Mouse (Mus musculus) embryonic facial prominence, embryonic 12.5 days (tissue): ENCODE results near the gene Olfr1427. TPM values are rescaled to one million over a fixed set of nuclear protein-coding genes. Genes with fewer than 3 reads are reported as not detected.
"Not testable (repeated sequence)": the region's sequence is repeated elsewhere in the genome, so short reads cannot be mapped to it uniquely, and the experiment has no call there.

ENCODE experiments used
- ATAC-seq: fragments of 200-750 bp; cut with Nextera tagmentation; 2 replicates; pipeline ENCODE4 v1.8.0; 2017; ENCODE audit not compliant: insufficient number of reproducible peaks, insufficient read depth, low FRiP score, low TSS enrichment
- H3K27ac ChIP-seq: fragments of 300-500 bp; sonication (generic); 2 replicates; pipeline ENCODE4 v1.5.1; 2016; ENCODE audit warnings: mild to moderate bottlenecking
- H3K27me3 ChIP-seq: fragments of 300-500 bp; sonication (generic); 2 replicates; pipeline ENCODE4 v1.6.1; 2016; ENCODE audit warnings: mild to moderate bottlenecking, moderate library complexity
- H3K36me3 ChIP-seq: fragments of 300-500 bp; sonication (generic); 2 replicates; pipeline ENCODE4 v1.6.1; 2016; ENCODE audit warnings: mild to moderate bottlenecking
- H3K4me1 ChIP-seq: fragments of 300-500 bp; sonication (generic); 2 replicates; pipeline ENCODE4 v1.6.1; 2016
- H3K4me2 ChIP-seq: fragments of 300-500 bp; sonication (generic); replicated peaks from 2 replicates; pipeline ENCODE4 v1.6.1; 2016; ENCODE audit warnings: mild to moderate bottlenecking, moderate library complexity
- H3K4me3 ChIP-seq: fragments of 300-500 bp; sonication (generic); 2 replicates; pipeline ENCODE4 v1.5.1; 2016; ENCODE audit warnings: mild to moderate bottlenecking
- H3K9ac ChIP-seq: fragments of 300-500 bp; sonication (generic); 2 replicates; pipeline ENCODE4 v1.6.1; 2016; ENCODE audit warnings: mild to moderate bottlenecking, moderate library complexity
- H3K9me3 ChIP-seq: fragments of 300-500 bp; sonication (generic); 2 replicates; pipeline ENCODE4 v1.6.1; 2016; ENCODE audit warnings: mild to moderate bottlenecking, moderate library complexity
- WGBS: fragments of 180-500 bp; shearing (Covaris S2); methylation state at CpG from one replicate; pipeline ENCODE4 v1.1.7; 2016; 5-methylcytosine and 5-hydroxymethylcytosine counted together
- polyA plus RNA-seq: library from polyadenylated mRNA; unstranded; fragments of >200 nt; fragmentation: Nextera tagmentation; extraction: Ambion mirVana; gene quantifications from 2 replicates; pipeline ENCODE4 v1.2.1, GENCODE M21; 2016

Gene Olfr1427
- polyA plus RNA-seq, result not detected in 2 replicates

GRCm38 (mm10) chr19:12103234-12103633 is at the start of gene Olfr1427:
Gene Olfr1427 (minus strand): TSS chr19:12103334.
- WGBS, result 89% methylated on average over 2 of the region's 2 CpGs
- H3K27ac ChIP-seq, result no peak within 1 kb of the TSS
- no peak within 1 kb of the TSS for H3K4me2 ChIP-seq
- H3K9me3 ChIP-seq, result no peaks in the 10 kb centered on the region
- H3K9ac ChIP-seq, result no peak within 1 kb of the TSS
- no peaks in the 10 kb centered on the region for H3K4me1 ChIP-seq
- no peak for ATAC-seq
- no peaks in the 10 kb centered on the region for H3K36me3 ChIP-seq
- no peak within 1 kb of the TSS for H3K4me3 ChIP-seq
- no peaks in the 10 kb centered on the region for H3K27me3 ChIP-seq

GRCm38 (mm10) chr19:12145452-12145851 is 42.3 kb upstream of the Olfr1427 start:
- ATAC-seq, result no peak
- no peak overlapping the region for H3K4me3 ChIP-seq
- H3K27ac ChIP-seq, result no peak overlapping the region
- H3K4me2 ChIP-seq, result no peak overlapping the region
- H3K36me3 ChIP-seq, result no peaks in the 10 kb centered on the region
- no peaks in the 10 kb centered on the region for H3K4me1 ChIP-seq
- no peaks in the 10 kb centered on the region for H3K9me3 ChIP-seq
- 84% methylated on average over 3 of the region's 3 CpGs for WGBS
- no peak overlapping the region for H3K9ac ChIP-seq
- no peaks in the 10 kb centered on the region for H3K27me3 ChIP-seq

DNA sequence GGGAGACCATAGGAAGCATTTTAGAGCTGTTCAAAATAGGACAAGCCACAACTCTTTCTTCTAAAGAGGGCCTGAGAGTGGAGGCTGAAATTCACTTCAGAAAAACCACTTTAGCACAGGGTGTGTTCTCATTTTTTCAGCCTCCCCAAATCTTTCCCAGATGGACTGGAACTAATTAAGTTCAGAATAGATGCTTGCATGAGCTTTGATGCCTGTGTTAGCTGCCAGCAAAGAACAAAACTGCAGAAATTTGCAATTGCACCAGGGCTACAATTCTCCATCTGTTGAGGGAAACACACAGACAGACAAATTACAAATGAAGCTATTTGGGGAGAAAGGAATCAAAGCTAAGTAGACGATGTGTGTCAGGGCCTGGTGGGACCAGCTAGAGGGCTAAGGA is 40.2 kb upstream of the Olfr1427 start:
- WGBS, result 24% methylated on average over 1 of the region's 1 CpGs
- Histone ChIP-seq H3K9ac (no peak overlapping the region), H3K4me1 (no peaks in the 10 kb centered on the region), H3K27me3 (no peaks in the 10 kb centered on the region), H3K9me3 (no peaks in the 10 kb centered on the region), H3K36me3 (no peaks in the 10 kb centered on the region), H3K4me3 (no peak overlapping the region), H3K27ac (no peak overlapping the region), H3K4me2 (no peak overlapping the region)
- no peak for ATAC-seq

- Histone ChIP-seq H3K4me3 (no peak overlapping the region), H3K9me3 (no peaks in the 10 kb centered on the region), H3K36me3 (no peaks in the 10 kb centered on the region), H3K4me2 (no peak overlapping the region), H3K4me1 (no peaks in the 10 kb centered on the region), H3K27ac (no peak overlapping the region), H3K27me3 (no peaks in the 10 kb centered on the region), H3K9ac (no peak overlapping the region)
- ATAC-seq, result no peak
- 27% methylated on average over 2 of the region's 2 CpGs for WGBS
Measured at GRCm38 (mm10) chr19:12134289-12134688, 31.2 kb upstream of the Olfr1427 start.

- H3K4me2 ChIP-seq, result no peak within 1 kb of the TSS
- H3K27ac ChIP-seq, result no peak within 1 kb of the TSS
- no peaks in the 10 kb centered on the region for H3K4me1 ChIP-seq
- H3K9me3 ChIP-seq, result no peaks in the 10 kb centered on the region
- 61% methylated on average over 3 of the region's 3 CpGs for WGBS
- no peak within 1 kb of the TSS for H3K4me3 ChIP-seq
- no peak for ATAC-seq
- no peaks in the 10 kb centered on the region for H3K36me3 ChIP-seq
- no peaks in the 10 kb centered on the region for H3K27me3 ChIP-seq
- H3K9ac ChIP-seq, result no peak within 1 kb of the TSS
Measured at GRCm38 (mm10) chr19:12123103-12123502, 20.0 kb upstream of the Olfr1427 start, which contains the start of gene Olfr76. Gene Olfr76 (minus strand): TSS chr19:12123203.

DNA sequence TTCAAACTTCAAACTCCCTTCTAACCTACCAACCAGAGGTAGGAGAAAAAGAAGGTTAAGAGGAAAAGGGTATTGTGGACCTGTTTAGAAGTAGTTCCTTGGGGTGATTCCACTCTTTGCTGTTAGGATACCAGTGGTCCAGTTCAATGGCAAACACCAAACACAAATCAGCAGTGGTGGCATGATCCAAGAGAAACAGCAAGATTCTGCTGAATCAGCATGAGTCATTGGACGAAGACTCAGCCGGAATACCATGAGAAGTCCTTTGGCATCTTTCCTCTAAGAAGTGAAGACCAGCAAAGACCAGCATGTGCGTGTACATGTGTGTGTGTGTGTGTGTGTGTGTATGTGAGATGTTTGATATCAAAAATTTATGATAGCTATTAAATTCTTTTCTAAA is 13.3 kb upstream of the Olfr1427 start:
- 86% methylated on average over 3 of the region's 3 CpGs for WGBS
- ATAC-seq, result no peak
- no peaks in the 10 kb centered on the region for H3K4me1 ChIP-seq
- H3K9me3 ChIP-seq, result no peaks in the 10 kb centered on the region
- no peak overlapping the region for H3K4me2 ChIP-seq
- H3K4me3 ChIP-seq, result no peak overlapping the region
- H3K27ac ChIP-seq, result no peak overlapping the region
- no peak overlapping the region for H3K9ac ChIP-seq
- no peaks in the 10 kb centered on the region for H3K27me3 ChIP-seq
- no peaks in the 10 kb centered on the region for H3K36me3 ChIP-seq

GRCm38 (mm10) chr19:12115797-12116196 is 12.7 kb upstream of the Olfr1427 start, which contains the start of gene Olfr1428:
Gene Olfr1428 (minus strand): TSS chr19:12115897.
- no peak within 1 kb of the TSS for H3K9ac ChIP-seq
- H3K4me3 ChIP-seq, result no peak within 1 kb of the TSS
- ATAC-seq, result no peak
- no peak within 1 kb of the TSS for H3K27ac ChIP-seq
- no peak within 1 kb of the TSS for H3K4me2 ChIP-seq
- no peaks in the 10 kb centered on the region for H3K27me3 ChIP-seq
- no peaks in the 10 kb centered on the region for H3K36me3 ChIP-seq
- no peaks in the 10 kb centered on the region for H3K9me3 ChIP-seq
- no peaks in the 10 kb centered on the region for H3K4me1 ChIP-seq
- WGBS, result 71% methylated on average over 1 of the region's 1 CpGs

DNA sequence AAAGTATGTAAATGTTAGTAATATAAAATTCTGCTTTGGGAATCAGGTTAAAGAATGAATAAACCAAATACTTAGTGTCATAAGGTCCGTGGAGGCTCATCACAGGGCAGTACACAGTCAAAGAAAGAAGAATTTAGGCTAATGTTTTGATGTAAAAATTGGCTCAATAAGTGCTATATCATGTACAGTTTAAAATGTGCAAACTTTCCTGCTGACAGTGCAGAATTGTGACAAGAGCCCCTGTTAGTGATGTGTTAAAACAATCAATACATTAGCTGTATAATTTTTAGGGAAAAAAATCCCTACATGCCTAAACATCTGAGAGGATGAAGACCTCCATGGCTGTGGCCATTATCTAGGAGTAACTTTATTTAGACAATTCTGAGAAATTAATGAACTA is 10.7 kb upstream of the Olfr1427 start:
- Histone ChIP-seq H3K4me3 (no peak overlapping the region), H3K27ac (no peak overlapping the region), H3K27me3 (no peaks in the 10 kb centered on the region), H3K9me3 (no peaks in the 10 kb centered on the region), H3K4me2 (no peak overlapping the region), H3K36me3 (no peaks in the 10 kb centered on the region), H3K4me1 (no peaks in the 10 kb centered on the region), H3K9ac (no peak overlapping the region)
- whole genome bisulfite sequencing, result 60% methylated on average over 1 of the region's 1 CpGs
- no peak for ATAC-seq

- H3K27ac ChIP-seq, result no peak overlapping the region
- no peaks in the 10 kb centered on the region for H3K27me3 ChIP-seq
- ATAC-seq, result no peak
- H3K9ac ChIP-seq, result no peak overlapping the region
- H3K9me3 ChIP-seq, result no peaks in the 10 kb centered on the region
- WGBS, result 62% methylated on average over 1 of the region's 1 CpGs
- no peak overlapping the region for H3K4me3 ChIP-seq
- no peaks in the 10 kb centered on the region for H3K36me3 ChIP-seq
- no peaks in the 10 kb centered on the region for H3K4me1 ChIP-seq
- no peak overlapping the region for H3K4me2 ChIP-seq
Measured at GRCm38 (mm10) chr19:12104541-12104940, 1.4 kb upstream of the Olfr1427 start.

GRCm38 (mm10) chr19:12091913-12092312 is 11.2 kb downstream of the Olfr1427 start, which contains the start of gene Olfr1426:
Gene Olfr1426 (minus strand): TSS chr19:12092013.
- no peak within 1 kb of the TSS for H3K4me2 ChIP-seq
- H3K36me3 ChIP-seq, result no peaks in the 10 kb centered on the region
- H3K9ac ChIP-seq, result no peak within 1 kb of the TSS
- H3K27ac ChIP-seq, result no peak within 1 kb of the TSS
- no peaks in the 10 kb centered on the region for H3K4me1 ChIP-seq
- no peaks in the 10 kb centered on the region for H3K27me3 ChIP-seq
- WGBS, result 86% methylated on average over 1 of the region's 1 CpGs
- no peaks in the 10 kb centered on the region for H3K9me3 ChIP-seq
- ATAC-seq, result no peak
- no peak within 1 kb of the TSS for H3K4me3 ChIP-seq

DNA sequence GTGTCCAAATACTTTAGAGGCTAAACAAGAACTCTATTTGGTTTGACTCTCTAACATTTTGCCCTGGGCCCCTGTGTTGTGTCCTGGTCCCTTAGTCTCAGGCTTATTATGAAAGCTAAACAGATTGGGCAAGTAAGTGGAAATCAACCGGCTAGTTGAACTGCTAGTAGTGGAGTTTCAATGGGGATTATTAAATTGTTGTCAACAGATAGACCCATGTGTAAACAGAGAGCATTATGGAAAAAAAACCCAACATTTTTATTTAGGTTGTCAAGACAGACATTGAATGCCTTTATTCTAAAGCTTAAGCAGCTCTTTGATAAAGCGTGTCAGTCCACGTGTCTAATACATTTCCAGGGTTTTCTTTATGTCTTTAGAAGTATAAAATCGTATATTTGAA is 25.5 kb downstream of the Olfr1427 start, which contains the start of gene Olfr1425:
TSS of gene Olfr1425 (minus strand) at position 101 of the 400 bp plus-strand sequence.
- H3K4me2 ChIP-seq, H3K27ac ChIP-seq, H3K27me3 ChIP-seq, H3K36me3 ChIP-seq, H3K9ac ChIP-seq, H3K4me3 ChIP-seq, ATAC-seq, H3K9me3 ChIP-seq, H3K4me1 ChIP-seq: not testable (repeated sequence)
- WGBS, result 82% methylated on average over 4 of the region's 4 CpGs

DNA sequence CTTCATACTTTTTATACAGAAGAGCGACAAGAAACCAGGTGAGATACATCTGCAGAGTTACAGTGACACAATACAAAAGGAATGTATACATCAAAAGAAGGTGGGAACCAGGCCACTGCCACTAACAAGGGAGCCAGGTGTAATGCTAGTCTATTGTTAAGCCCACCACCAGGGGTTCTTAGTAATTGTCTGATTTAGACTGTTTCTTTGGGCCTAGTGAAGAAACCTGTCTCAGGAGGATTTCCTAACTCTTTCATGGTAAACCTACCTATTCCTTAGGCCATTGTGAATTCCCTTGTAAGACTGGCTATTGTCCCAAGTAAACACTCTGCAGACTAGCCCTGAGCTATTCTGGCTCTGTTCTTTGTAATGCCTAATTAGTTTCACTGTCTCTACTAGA is 33.6 kb downstream of the Olfr1427 start:
- not testable (repeated sequence) for H3K4me1 ChIP-seq, H3K4me3 ChIP-seq, H3K27me3 ChIP-seq, ATAC-seq, H3K9me3 ChIP-seq, H3K27ac ChIP-seq, H3K4me2 ChIP-seq, H3K9ac ChIP-seq, H3K36me3 ChIP-seq
- WGBS, result 88% methylated on average over 1 of the region's 1 CpGs

GRCm38 (mm10) chr19:12067806-12068205 is 35.3 kb downstream of the Olfr1427 start:
- not testable (repeated sequence) for H3K27ac ChIP-seq, ATAC-seq, H3K4me3 ChIP-seq, H3K9ac ChIP-seq, H3K9me3 ChIP-seq, H3K27me3 ChIP-seq, H3K4me2 ChIP-seq, H3K4me1 ChIP-seq, H3K36me3 ChIP-seq
- 54% methylated on average over 1 of the region's 1 CpGs for WGBS
